Mouse (Mus musculus) kidney, embryonic 15.5 days (tissue): ENCODE data around the gene Prnp. TPM values are rescaled to one million over a fixed set of nuclear protein-coding genes. Genes with fewer than 3 reads are reported as not detected.

Source experiments
- ATAC-seq: fragments of 200-750 bp; cut with Nextera tagmentation; replicated peaks from 2 replicates; pipeline ENCODE4 v1.8.0; 2017; ENCODE audit warnings: moderate TSS enrichment; ENCODE audit not compliant: low FRiP score
- H3K27ac ChIP-seq: fragments of 300-500 bp; sonication (generic); 2 replicates; pipeline ENCODE4 v1.5.1; 2015; ENCODE audit warnings: mild to moderate bottlenecking, inconsistent platforms
- H3K27me3 ChIP-seq: fragments of 300-500 bp; sonication (generic); 2 replicates; pipeline ENCODE4 v1.6.1; 2015; ENCODE audit warnings: inconsistent platforms
- H3K36me3 ChIP-seq: fragments of 300-500 bp; sonication (generic); 2 replicates; pipeline ENCODE4 v1.6.1; 2015; ENCODE audit warnings: inconsistent platforms
- H3K4me1 ChIP-seq: fragments of 300-500 bp; sonication (generic); 2 replicates; pipeline ENCODE4 v1.6.1; 2015; ENCODE audit warnings: inconsistent platforms
- H3K4me2 ChIP-seq: fragments of 300-500 bp; sonication (generic); 2 replicates; pipeline ENCODE4 v1.6.1; 2015; ENCODE audit warnings: moderate library complexity, mild to moderate bottlenecking, inconsistent platforms
- H3K4me3 ChIP-seq: fragments of 300-500 bp; sonication (generic); replicated peaks from 2 replicates; pipeline ENCODE4 v1.5.1; 2015; ENCODE audit warnings: mild to moderate bottlenecking, inconsistent platforms
- H3K9ac ChIP-seq: fragments of 300-500 bp; sonication (generic); 2 replicates; pipeline ENCODE4 v1.6.1; 2015; ENCODE audit warnings: mild to moderate bottlenecking, inconsistent platforms
- H3K9me3 ChIP-seq: fragments of 300-500 bp; sonication (generic); replicated peaks from 2 replicates; pipeline ENCODE4 v1.6.1; 2016; ENCODE audit warnings: inconsistent platforms
- WGBS: fragments of 180-500 bp; shearing (Covaris S2); methylation state at CpG from one replicate; pipeline ENCODE4 v1.1.7; 2015; ENCODE audit warnings: mixed read lengths; 5-methylcytosine and 5-hydroxymethylcytosine counted together
- polyA plus RNA-seq: library from polyadenylated mRNA; unstranded; fragments of >200 nt; fragmentation: Nextera tagmentation; extraction: Ambion mirVana; gene quantifications from 2 replicates; pipeline ENCODE4 v1.2.1, GENCODE M21; 2015

The Prnp gene
- polyA plus RNA-seq, 1 experiment from 2014 or later: 47.4 TPM

DNA sequence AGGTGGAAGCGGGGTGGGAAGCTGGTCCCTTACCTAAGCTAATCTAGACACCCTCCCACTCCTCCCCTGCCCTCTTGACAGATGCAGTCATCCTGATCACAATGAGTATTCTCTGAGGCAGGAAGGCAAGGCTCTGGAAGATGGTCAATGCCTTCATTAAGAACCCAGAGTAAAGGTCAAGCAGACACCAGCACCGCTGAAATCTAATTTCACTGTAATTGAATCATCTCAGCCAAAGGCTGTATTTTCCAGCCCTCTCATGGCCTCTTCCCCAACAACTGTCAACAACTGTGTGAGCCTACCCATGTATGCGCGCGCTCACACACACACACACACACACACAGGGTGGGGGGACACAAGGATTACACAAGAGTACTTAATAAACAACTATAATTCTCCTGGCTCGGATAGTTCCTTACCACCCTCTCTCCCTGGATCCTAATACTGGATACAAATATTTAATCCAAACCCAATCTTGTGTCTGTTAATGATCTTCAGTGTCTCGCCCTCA, 1.3 kb upstream of the Prnp start:
- H3K27ac ChIP-seq: peak overlapping the region; percentile 28; the same call in 1 of the 2 replicates
- peak; percentile 56 for ATAC-seq
- no peaks in the 10 kb centered on the region for H3K36me3 ChIP-seq
- peaks cover 31% of the 10 kb centered on the region for H3K4me1 ChIP-seq
- 0 out of 2 replicates have a peak, but pooled peaks cover 3% of the 10 kb centered on the region for H3K27me3 ChIP-seq
- no peak overlapping the region for H3K4me2 ChIP-seq
- 68% methylated on average over 7 of the region's 7 CpGs for WGBS
- no peak overlapping the region for H3K4me3 ChIP-seq
- no peaks in the 10 kb centered on the region for H3K9me3 ChIP-seq
- no peak overlapping the region for H3K9ac ChIP-seq

DNA sequence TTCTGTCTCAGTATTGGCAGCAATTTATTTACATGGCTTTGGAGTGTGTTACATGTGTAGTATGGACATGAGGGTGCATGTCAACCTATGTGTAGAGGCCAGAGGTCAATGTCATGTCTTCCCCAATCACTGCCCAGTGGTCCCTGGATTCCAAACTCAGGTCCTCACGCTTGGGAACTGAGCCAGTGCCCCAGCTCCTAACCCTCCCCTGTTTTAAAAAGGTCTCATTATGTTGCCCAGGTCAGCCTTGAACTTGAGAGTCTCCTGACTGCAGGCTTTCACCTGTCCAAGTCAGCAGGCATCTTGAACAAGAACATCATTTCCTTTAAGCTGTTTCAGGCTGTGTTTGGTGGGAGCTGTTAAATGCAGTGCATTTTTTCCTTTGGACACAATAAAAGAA, 822 bp upstream of the Prnp start:
- WGBS: 38% methylated on average over 1 of the region's 1 CpGs
- no peaks in the 10 kb centered on the region for H3K36me3 ChIP-seq
- 0 out of 2 replicates have a peak overlapping the region, but pooled peaks have one; percentile 28 for H3K27ac ChIP-seq
- no peak overlapping the region for H3K4me3 ChIP-seq
- H3K9me3 ChIP-seq: no peaks in the 10 kb centered on the region
- H3K4me1 ChIP-seq: peaks cover 31% of the 10 kb centered on the region
- ATAC-seq: peak; percentile 12
- H3K9ac ChIP-seq: no peak overlapping the region
- 0 out of 2 replicates have a peak, but pooled peaks cover 3% of the 10 kb centered on the region for H3K27me3 ChIP-seq
- peak overlapping the region; percentile 88; the same call in 1 of the 2 replicates for H3K4me2 ChIP-seq

DNA sequence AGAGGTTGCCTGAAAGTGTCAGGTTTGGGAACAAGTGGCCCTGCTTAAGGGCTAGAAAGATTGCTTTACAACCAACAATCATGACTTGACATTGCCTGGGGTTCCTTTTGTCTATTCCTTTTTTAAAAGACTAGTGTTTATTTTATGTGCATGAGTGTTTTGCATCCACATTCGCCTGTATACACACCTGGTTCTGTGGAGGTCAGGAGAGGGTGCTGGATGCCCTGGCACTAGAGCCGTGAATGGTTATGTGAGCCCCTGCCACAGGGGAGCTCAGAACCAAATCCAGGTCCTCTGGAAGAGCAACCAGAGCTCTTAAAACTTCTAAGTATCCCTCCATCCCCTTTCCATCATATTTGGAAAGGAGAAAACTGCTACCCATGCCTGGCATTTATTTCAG, 1.1 kb downstream of the Prnp start:
- H3K27me3 ChIP-seq: 0 out of 2 replicates have a peak, but pooled peaks cover 3% of the 10 kb centered on the region
- H3K9ac ChIP-seq: no peak overlapping the region
- 68% methylated on average over 2 of the region's 2 CpGs for WGBS
- peak overlapping the region; percentile 76 for H3K4me3 ChIP-seq
- ATAC-seq: no peak
- H3K4me2 ChIP-seq: peak overlapping the region; percentile 88
- H3K9me3 ChIP-seq: no peaks in the 10 kb centered on the region
- peaks cover 31% of the 10 kb centered on the region for H3K4me1 ChIP-seq
- H3K27ac ChIP-seq: no peak overlapping the region
- no peaks in the 10 kb centered on the region for H3K36me3 ChIP-seq

DNA sequence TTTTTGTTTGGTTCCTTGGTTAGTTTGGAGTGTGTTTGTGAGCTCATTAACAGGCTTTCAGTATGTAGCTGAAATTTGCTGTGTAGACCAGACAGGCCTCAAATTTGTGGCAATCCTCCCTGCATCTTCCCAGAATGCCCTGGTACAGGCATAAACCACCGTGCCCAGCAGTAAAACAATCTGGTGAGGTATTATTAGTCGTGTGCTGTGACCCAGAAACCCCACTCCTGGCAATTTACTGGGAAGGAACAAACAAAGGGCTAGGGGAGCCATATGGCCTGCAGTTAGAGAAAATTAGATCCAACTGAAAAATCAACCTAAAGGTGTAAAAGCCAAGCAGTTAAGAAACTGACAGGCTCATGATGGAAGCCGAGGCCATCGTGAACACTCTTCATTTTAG, 1.6 kb downstream of the Prnp start:
- 0 out of 2 replicates have a peak, but pooled peaks cover 3% of the 10 kb centered on the region for H3K27me3 ChIP-seq
- no peaks in the 10 kb centered on the region for H3K36me3 ChIP-seq
- 18% methylated on average over 4 of the region's 4 CpGs for WGBS
- H3K4me2 ChIP-seq: peak overlapping the region; percentile 24; the same call in 1 of the 2 replicates
- no peak overlapping the region for H3K27ac ChIP-seq
- ATAC-seq: no peak
- H3K4me1 ChIP-seq: peaks cover 31% of the 10 kb centered on the region
- no peaks in the 10 kb centered on the region for H3K9me3 ChIP-seq
- peak overlapping the region; percentile 76; the same call in 1 of the 2 replicates for H3K4me3 ChIP-seq
- H3K9ac ChIP-seq: no peak overlapping the region

DNA sequence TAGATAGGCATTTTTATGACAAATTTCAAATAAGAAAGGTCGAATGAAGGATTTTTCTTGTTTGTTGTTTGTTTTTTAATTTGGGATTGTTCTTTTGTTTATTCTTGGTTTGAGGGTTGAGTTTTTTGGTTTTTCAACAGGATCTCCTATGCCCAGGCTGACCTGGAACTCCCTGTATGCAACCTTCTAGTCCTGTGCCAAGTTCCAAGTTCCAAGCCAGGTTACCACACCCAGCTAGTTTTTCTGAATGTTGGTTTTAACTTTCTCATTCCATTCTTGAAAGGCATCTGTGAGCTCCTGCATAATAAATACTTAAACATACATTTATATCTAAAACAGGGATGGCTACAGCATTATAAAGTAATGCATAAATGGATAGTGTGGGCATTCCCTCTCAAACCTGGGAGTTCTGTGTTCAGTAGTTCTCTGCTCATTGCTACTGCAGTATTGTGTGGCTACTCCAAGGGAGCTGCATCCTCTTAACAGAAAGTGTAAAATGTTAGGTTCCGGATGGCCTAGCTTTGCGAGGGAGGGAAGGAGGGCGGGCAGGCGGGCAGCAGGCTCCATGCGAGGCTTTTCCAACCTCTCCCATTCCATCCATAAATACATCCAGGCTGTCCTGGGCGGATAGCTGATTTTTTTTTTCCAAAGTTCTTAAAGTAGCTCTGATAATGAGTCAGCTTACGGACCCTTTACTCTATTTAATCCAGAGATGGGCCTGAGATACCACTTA, 3.0 kb downstream of the Prnp start:
- 0 out of 2 replicates have a peak, but pooled peaks cover 3% of the 10 kb centered on the region for H3K27me3 ChIP-seq
- 44% methylated on average over 8 of the region's 8 CpGs for WGBS
- no peak overlapping the region for H3K4me3 ChIP-seq
- H3K9ac ChIP-seq: no peak overlapping the region
- H3K27ac ChIP-seq: no peak overlapping the region
- H3K36me3 ChIP-seq: 0 out of 2 replicates have a peak, but pooled peaks cover 3% of the 10 kb centered on the region
- no peaks in the 10 kb centered on the region for H3K9me3 ChIP-seq
- no peak for ATAC-seq
- H3K4me2 ChIP-seq: 0 out of 2 replicates have a peak overlapping the region, but pooled peaks have one; percentile 12
- H3K4me1 ChIP-seq: peaks cover 31% of the 10 kb centered on the region

DNA sequence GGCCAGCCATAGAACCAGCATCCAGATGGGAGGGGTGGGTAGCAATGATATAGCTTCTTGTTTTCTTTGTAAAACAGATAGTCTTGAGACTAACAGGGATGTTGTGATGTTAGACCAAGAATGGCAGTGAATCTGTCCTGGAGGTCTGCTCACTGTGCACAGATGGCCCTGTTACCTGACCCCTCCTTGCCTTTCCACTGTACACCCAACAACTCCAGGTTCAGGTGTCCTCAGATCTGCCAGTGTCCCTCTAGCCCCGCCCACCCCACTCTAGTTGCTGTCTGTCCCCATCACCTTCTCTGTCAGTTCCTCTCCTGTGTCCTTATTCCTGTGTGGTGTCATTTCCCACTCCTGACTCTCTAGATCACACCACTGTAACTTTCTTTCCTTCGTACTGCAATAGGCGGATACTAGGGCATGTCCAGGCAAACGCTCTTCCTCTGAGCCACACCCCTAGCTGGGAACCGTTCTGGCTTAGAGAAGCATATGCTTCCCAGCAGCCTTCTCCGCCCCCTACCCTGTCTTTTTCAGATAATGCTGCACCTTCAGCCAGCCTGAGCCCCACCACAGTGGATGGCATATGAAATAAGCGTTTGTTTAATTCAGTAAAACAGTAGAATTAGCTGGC, 22.7 kb downstream of the Prnp start:
- H3K27me3 ChIP-seq: no peaks in the 10 kb centered on the region
- 79% methylated on average over 7 of the region's 7 CpGs for WGBS
- 0 out of 2 replicates have a peak, but pooled peaks have one; percentile 15 for ATAC-seq

DNA sequence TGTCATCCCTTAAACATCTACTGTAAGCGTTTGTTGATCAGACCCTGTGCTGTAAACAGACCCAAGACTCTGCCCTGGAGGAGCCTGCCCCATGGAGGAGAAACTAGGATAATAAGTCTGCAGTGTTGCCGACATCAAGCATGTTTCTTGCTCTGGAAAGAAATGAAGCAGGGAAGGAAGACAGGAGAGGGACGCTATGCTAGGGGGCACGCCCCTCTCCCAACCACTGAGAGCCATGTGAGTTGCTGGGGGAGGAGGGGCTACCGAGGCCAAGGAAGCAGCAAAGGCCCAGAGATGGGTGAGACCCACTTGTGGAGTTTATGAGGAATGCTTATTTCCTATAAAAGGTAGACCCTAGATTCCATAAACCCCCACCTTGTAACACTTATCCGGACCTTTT, 23.3 kb downstream of the Prnp start:
- H3K4me3 ChIP-seq: no peak overlapping the region
- 46% methylated on average over 6 of the region's 6 CpGs for WGBS
- ATAC-seq: no peak
- H3K9me3 ChIP-seq: no peaks in the 10 kb centered on the region
- no peak overlapping the region for H3K27ac ChIP-seq
- H3K4me2 ChIP-seq: no peak overlapping the region
- 0 out of 2 replicates have a peak, but pooled peaks cover 2% of the 10 kb centered on the region for H3K4me1 ChIP-seq
- no peaks in the 10 kb centered on the region for H3K27me3 ChIP-seq
- H3K9ac ChIP-seq: no peak overlapping the region
- H3K36me3 ChIP-seq: peaks cover 12% of the 10 kb centered on the region

More for the DNA sequence above, 22.7 kb downstream of the Prnp start:
- H3K4me2 ChIP-seq: no peak overlapping the region
- no peaks in the 10 kb centered on the region for H3K9me3 ChIP-seq
- no peak overlapping the region for H3K9ac ChIP-seq
- H3K36me3 ChIP-seq: peaks cover 11% of the 10 kb centered on the region
- 0 out of 2 replicates have a peak, but pooled peaks cover 2% of the 10 kb centered on the region for H3K4me1 ChIP-seq
- H3K4me3 ChIP-seq: no peak overlapping the region
- H3K27ac ChIP-seq: no peak overlapping the region

DNA sequence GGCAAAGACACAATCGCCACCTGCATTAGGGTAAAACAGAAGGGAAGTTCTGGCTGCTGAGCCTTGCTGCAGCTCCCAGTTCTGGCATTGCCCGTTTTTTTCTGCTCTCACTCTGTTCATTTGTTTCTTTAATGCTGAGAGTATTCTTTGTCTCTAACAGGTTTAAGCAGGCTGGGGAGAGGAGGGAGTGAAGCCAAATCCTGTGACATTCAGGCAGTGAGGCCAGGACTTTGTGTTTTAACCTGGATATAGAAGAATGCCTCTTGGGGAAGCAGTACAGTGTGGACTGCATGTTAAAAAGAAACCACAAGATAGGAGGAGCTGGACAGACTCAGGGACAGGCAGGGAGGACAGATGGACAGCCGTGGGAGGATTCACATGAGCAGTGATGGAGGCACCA, 23.9 kb downstream of the Prnp start:
- H3K4me1 ChIP-seq: 0 out of 2 replicates have a peak, but pooled peaks cover 2% of the 10 kb centered on the region
- no peak overlapping the region for H3K27ac ChIP-seq
- WGBS: 70% methylated on average over 3 of the region's 3 CpGs
- no peak overlapping the region for H3K4me3 ChIP-seq
- H3K36me3 ChIP-seq: peaks cover 12% of the 10 kb centered on the region
- no peak for ATAC-seq
- H3K27me3 ChIP-seq: no peaks in the 10 kb centered on the region
- no peak overlapping the region for H3K4me2 ChIP-seq
- no peaks in the 10 kb centered on the region for H3K9me3 ChIP-seq
- H3K9ac ChIP-seq: no peak overlapping the region

DNA sequence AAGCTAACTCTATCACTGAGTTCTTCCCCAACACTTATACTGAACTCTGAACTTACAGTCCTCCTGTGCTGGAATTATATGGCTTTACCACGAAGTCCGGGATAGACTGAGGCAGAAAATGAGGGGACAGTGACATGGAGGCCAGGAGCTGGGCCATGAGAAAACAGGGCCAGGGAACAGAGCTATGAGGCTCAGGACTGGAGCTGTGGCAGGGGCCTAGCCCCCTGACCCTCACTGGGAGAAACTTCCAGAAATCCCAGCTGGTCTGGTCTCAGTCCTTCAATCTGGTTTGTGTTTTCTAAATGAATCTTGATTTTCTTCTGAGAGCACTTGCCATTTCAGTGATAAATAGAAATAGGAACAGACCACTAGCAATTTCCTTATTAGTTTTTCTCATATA, 24.5 kb downstream of the Prnp start:
- no peak overlapping the region for H3K27ac ChIP-seq
- H3K9ac ChIP-seq: no peak overlapping the region

DNA sequence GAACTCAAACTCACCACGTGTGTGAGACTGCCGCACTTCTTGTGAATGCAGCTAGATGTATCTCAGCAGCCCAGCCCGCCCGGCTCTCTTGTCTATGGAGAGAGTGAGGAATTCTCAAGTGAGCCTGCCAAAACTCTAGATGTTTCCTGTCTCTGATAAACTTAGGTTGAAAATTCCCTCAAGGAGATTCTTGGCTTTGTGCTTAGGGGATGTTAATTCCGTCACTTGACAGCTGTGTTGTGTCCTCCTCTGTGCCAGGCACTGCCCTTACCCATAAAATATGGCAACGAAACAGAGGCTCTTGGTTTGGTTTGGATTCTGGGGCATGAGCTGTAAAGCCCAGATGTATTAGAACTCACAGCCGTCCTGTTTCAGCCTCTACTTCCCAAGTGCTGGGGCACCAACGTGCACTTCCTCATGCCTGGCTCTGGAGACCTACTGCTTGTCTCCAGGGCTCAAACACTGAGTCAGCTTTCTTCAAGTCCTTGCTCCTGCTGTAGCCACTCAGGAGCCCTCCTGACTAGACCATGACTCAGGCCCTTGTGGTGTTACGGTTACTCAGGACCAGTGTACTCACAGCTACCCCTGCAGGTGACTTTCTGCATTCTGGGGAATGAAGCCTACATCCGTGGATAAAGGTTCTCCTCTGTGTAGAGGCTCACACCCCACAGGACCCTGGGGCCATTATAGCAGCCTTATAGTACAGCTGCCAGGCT, 25.8 kb downstream of the Prnp start:
- Histone ChIP-seq H3K9ac (no peak overlapping the region), H3K9me3 (no peaks in the 10 kb centered on the region), H3K27me3 (no peaks in the 10 kb centered on the region), H3K27ac (no peak overlapping the region), H3K4me1 (0 out of 2 replicates have a peak, but pooled peaks cover 2% of the 10 kb centered on the region), H3K4me2 (no peak overlapping the region), H3K36me3 (peaks cover 12% of the 10 kb centered on the region), H3K4me3 (no peak overlapping the region)
- 72% methylated on average over 10 of the region's 10 CpGs for WGBS
- ATAC-seq: no peak

More for the DNA sequence above, 24.5 kb downstream of the Prnp start:
- Histone ChIP-seq H3K4me2 (no peak overlapping the region), H3K9me3 (no peaks in the 10 kb centered on the region), H3K4me3 (no peak overlapping the region), H3K36me3 (peaks cover 12% of the 10 kb centered on the region), H3K4me1 (0 out of 2 replicates have a peak, but pooled peaks cover 2% of the 10 kb centered on the region), H3K27me3 (no peaks in the 10 kb centered on the region)
- 82% methylated on average over 2 of the region's 2 CpGs for WGBS
- ATAC-seq: no peak

DNA sequence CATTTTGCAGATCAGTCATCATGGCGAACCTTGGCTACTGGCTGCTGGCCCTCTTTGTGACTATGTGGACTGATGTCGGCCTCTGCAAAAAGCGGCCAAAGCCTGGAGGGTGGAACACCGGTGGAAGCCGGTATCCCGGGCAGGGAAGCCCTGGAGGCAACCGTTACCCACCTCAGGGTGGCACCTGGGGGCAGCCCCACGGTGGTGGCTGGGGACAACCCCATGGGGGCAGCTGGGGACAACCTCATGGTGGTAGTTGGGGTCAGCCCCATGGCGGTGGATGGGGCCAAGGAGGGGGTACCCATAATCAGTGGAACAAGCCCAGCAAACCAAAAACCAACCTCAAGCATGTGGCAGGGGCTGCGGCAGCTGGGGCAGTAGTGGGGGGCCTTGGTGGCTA, 26.7 kb downstream of the Prnp start:
- no peak for ATAC-seq
- H3K9me3 ChIP-seq: no peaks in the 10 kb centered on the region
- H3K4me3 ChIP-seq: no peak overlapping the region
- H3K36me3 ChIP-seq: peaks cover 12% of the 10 kb centered on the region
- H3K27ac ChIP-seq: no peak overlapping the region
- no peak overlapping the region for H3K4me2 ChIP-seq
- 0 out of 2 replicates have a peak, but pooled peaks cover 2% of the 10 kb centered on the region for H3K4me1 ChIP-seq
- WGBS: 94% methylated on average over 10 of the region's 10 CpGs
- H3K27me3 ChIP-seq: no peaks in the 10 kb centered on the region
- no peak overlapping the region for H3K9ac ChIP-seq
